Mouse (Mus musculus): ENCODE data around the gene Gpr135.
A peak's percentile ranks its signal among the peaks of the same experiment; 100 is the strongest.
"Not testable (repeated sequence)": the region's sequence is repeated elsewhere in the genome, so short reads cannot be mapped to it uniquely, and the experiment has no call there.

Gpr135 gene

DNA sequence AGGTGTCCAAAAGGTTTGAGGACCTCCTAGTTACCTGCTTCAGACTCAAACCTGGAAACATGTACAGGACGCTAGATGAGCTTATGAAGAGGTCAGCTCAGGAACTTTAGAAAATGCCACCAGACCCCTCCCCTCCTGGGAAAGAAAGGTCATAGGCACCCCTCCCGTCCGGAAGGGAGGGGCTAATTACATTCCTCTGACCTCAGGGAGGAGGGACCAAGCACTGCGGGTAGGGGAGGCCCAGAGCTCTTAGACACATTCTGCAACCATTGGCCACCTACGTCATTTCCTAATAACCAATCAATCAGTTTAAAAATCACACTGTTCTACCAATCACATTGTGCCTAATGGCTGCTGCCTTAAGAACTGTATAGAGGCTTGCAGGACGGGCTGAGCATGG is 18.4 kb downstream of the Gpr135 start:
- no peak for DNase-seq (ENCODE audit: low read depth)

DNA sequence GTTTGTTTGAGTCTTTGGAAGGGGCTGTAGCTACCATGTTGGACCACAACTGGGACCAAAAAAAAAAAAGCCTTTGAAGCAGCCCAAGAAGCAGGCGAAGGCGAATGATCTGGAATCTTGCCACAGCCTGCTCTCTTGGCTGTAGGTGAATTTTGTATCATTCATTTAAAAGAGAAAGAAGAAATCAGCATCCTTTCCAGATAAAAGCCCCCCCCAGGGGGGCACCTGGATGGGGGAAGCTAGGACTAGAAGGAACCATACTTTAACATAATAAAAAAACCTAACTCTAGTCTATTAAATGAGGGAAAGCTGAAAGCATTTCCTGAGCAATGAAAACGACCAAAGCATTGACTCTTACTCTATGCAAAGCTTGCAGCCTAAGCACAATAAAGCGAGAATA is 20.1 kb downstream of the Gpr135 start:
- no peak for DNase-seq (ENCODE audit: low read depth)

DNA sequence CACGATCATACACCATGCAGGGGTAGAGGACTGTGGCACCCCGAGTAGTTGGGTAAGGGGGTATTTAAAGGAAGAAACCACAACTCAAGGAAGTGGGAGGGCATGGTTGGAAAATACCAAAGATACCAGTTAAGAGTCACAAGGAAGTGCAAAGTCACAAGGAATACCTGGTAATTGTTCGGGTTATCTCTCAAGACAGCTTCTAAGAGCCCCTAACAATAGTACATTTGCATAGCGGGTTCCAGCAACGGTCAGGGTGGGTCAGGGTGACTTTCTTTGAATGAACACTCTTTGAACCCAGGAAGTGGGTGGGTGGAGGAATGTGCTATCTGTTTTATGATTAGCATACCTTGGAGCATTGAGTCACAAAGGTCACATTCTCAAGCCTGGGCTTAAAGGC is 20.8 kb downstream of the Gpr135 start:
- DNase-seq (ENCODE audit: low read depth): not testable (repeated sequence)

DNA sequence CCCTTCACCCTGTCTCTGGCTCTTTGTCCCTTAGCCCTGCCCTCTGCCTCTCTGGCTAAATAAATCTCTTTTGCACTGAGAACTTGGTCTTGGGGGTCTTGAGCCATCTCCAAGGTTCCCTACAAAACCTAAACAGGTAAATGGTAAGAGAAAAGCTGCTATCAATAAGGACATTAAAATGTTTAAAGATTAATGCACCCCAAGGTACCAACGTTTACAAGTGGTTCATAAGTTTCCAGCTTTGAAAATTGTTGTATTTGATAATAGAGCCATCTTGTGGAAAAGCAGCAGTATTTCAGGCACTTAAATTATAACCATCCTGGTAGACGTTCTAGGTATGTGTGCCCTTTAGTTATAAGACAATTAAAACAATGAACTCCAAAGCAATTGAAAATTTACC is 23.4 kb downstream of the Gpr135 start:
- peak; percentile 54 for DNase-seq (ENCODE audit: low read depth)

DNA sequence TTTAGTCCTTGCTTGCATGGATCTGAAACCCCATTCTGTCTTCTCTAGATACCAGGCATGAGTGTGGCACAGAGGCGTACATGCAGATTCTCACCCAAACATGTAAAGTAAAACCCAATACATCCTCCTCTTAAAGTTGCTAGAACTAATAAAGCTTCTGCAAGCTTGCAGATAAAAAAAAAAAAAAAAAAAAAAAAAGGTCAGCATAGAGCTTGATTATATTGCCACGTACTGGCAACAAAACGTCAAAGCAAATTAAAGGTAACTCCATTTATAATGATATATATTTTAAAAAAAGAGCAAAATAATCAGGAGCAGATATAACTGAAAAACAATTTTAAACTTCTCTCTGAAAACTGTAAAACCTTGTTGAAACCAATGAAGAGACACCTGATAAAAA is 29.7 kb downstream of the Gpr135 start:
- DNase-seq (ENCODE audit: low read depth): no peak

DNA sequence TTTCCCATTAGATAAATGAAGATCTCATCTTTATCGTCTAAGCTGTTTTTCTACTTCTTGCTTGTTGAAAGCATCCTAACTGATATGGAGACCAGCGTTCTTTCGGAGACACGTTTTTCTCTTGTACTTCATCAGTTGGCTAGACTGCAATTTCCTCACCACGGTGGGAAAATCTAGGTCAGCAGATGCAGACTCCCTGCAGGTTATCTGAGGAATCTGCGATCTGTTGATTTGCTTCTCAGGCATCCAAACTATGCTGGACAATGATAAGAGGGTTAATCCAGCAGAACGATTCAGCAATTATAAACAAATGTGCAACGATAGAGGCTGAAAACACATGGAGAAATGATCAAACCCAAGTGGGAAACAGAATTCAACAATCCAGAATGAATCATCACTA is 31.4 kb downstream of the Gpr135 start:
- DNase-seq (ENCODE audit: low read depth): no peak

DNA sequence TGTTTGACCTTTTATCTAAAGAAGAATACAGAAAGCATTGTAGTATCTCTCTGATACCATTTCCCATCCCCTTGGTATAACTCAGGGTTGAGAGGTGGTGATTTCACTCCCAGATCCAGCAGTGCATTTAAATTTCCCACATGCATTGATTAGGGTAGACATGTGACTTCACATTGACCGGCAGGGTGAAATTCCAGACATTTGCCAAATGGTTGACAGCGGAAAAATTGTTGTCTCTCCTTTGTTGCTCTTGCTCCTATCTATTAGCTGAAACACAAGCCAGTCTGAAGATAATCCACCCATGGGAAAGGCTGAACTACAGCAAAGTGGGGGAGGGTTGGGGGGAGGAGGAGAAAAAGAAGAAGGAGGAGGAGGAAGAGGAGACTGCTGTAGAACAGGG is 32.1 kb downstream of the Gpr135 start:
- DNase-seq (ENCODE audit: low read depth): no peak

DNA sequence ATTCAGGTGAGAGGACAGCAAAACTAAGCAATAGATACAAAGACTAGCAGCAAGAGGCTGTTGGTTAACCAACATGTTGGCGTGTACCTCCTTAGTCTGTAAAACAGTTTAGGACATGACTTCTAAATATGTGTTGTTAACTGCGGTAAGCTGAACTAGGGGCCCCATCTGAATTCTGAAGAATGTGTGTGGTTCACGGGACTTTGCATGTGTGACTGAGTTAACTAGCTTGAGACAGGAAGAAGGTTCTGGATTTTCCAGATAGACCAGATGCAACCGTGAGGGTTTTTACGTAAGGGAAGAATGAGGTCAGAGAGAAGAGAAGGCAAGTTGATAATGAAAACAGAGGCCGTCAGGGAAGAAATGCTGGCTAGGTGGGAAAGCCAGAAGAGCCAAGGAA is 33.9 kb downstream of the Gpr135 start:
- no peak for DNase-seq (ENCODE audit: low read depth)

DNA sequence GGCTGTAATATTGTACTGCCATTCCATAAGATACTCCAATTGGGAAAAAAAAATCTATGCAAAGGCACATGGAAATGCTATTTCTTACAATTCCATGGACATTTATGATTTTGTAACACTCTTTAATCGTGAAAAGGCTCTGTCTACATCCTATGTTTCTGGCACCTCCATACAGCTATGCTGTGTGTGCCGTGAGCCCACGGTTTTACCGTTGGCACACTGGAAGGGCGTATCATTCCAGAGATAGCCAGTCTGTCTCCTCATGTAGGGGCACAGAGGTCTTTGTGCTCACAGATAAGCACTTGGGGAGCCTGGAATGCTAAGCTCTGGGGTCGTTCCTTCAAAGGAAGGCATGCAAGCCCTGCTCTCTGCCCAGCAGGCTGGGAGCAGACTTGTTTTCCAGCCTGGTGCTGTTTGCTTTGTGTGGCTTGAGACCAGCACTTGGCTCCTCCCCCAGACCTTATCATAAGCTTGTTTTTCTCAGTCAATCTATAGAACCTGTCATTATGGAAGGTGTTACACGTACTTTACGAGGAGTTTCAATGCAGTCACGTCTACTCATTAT is 34.7 kb downstream of the Gpr135 start:
- no peak for DNase-seq (ENCODE audit: low read depth)

DNA sequence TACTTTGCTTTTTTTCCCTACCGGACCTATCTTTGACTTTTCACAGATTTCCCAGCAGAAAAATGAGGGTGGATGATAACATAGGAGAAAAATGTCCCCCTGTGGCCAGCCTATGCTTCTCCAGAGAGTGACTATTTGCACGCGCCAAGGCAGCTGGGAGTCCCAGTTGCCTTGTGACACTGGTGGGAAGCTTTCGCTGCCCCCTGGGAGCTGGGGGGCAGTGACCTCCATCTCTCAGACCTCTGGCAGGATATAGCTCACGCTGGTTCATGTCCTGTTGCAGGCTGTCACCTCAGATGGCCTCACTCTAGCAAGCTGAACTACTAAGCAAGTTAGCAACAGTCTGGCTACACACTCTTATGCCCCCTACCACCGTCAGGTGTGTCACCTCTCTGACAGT is 39.1 kb downstream of the Gpr135 start:
- DNase-seq (ENCODE audit: low read depth): no peak

DNA sequence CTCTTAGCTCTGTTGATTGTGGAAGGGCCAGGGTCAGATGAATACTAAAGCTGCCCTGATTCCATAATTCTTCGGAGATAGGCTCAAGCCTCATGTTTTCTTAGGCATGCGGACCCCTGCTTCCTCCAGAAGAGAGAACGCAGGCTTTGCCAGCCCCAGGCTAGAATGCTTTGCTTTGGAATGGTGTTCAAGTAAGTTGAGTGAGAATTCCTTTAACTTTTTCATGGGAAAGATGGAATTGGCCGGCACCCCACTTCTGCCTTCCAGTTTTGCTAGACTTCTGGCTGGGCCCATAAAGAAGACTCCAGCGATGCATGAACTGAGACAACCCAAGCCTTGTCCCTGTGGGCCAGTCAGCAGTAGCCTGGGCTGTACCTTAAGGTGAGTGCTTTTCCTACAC is 39.8 kb downstream of the Gpr135 start:
- no peak for DNase-seq (ENCODE audit: low read depth)

DNA sequence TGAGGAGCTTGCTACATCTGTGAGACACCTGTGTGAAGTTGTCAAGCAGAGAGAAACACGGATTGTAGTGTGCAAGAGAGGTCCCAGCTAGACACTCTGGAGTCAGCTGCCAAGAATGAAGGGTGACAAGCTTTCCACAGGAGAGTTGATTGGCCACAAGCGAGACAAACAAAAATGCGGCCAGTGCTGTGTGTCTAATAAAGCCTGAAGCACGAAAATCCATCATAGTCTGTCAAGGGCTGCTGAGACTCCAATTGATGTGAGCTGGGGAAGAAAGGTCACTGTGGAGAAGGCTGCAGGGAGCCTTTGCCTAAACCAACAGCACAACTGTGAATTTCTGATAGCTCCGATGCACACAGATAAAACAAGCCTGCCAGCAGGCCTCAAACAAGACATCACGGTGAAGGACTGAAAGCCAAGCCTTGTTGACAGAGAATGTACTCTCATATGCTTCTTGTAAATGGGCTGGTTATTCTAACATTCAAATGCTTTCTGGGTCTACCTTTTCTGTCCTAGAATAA is 45.6 kb downstream of the Gpr135 start:
- DNase-seq (ENCODE audit: low read depth): no peak

DNA sequence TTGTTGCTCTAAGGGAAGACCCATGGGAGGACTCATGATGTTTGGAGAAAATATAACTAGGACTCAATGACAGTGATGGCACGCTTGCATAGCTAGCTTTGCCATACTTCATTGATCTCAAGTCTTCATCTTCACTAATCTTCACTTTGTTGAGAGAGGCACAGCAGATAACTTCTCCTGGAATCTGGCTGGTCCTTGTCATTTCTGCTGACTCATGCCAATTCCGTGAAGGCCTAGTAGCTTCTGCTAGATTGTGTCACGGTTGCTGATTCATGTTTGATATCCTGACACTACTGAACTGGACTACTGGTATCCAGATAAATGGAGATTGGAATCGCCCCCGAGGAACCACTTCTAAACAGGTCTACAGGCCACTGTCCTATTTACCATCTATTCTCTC is 47.4 kb downstream of the Gpr135 start:
- no peak for DNase-seq (ENCODE audit: low read depth)

DNA sequence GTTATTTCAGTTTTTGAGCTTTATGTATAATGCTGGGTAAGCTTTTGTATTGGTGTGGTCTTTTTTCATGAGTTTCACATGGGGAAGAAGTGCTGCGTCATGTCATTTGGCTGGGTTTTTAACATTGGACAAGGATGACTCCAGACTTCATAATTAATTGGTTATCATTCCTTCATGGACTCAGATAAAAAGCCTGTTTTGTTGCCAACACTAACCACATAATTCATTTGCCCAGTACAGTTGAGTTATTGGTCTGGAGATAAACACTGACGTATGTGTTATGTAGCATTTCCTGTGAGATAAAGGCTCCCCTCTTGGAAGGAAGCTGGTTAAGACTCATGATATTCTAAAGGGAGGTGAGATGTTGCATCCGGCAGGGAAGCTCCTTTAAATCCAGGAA is 48.1 kb downstream of the Gpr135 start:
- DNase-seq (ENCODE audit: low read depth): no peak

DNA sequence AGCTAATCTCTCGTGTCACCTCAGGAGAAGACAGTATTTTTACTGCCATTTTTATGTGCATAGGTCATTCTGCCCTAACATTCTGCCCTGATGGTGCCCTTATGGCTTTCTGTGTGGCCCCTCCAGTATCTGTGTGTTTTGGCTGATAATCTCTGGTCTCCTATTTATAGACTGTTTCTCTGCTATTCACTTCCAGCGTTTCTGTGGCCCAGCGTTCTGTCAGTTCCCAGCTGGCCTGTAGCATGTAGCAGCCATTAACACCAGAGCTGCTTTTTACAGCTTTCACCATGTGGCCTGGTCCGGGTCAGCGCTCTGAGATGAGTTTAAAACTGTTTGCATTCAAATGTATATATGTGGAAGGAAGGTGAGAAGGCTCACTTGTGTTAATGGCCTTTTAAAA is 49.4 kb downstream of the Gpr135 start:
- no peak for DNase-seq (ENCODE audit: low read depth)

DNA sequence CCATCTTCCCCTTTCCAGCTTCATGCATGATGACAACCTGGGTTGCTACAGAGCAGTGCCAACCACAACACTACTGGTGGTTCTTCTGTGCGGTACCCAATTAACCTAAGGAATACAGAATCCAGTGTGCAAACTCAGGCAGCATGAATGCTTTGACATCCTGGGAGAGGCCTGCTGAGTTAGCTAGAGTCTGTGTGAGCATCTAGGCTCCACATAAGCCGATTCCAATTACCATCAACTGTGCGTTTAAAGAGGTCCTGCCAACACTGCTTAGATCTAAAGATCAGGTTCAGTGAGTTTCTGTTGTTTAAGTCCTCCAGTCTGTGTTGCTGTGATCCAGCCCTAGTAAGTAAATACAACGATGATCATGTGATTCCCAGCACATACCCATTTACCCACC is 50.6 kb downstream of the Gpr135 start:
- no peak for DNase-seq (ENCODE audit: low read depth)

All from naive thymus-derived CD4-positive, alpha-beta T cell, adult 2 months (primary cell).